Mouse (Mus musculus): Measurements from ENCODE around the gene Usp12.

GRCm38 (mm10) chr5:146790944-146791343 lies 3.9 kb downstream of the Usp12 start:
- no peak for TF ChIP-seq CTCF (IDR thresholded peaks at IDR 0.05; ENCODE audit: borderline replicate concordance, insufficient read depth, low read length)
- no peak for TF ChIP-seq POLR2A (IDR thresholded peaks at IDR 0.05; ENCODE audit: low read depth, low read length)
